Mouse (Mus musculus) myocyte (in vitro differentiated cells): ENCODE results near the gene Gng3.
"Not testable (repeated sequence)": the region's sequence is repeated elsewhere in the genome, so short reads cannot be mapped to it uniquely, and the experiment has no call there.

Experiments
- MAX ChIP-seq: IDR thresholded peaks from one replicate; pipeline ENCODE4 v1.6.1; 2011; ENCODE audit warnings: low read depth, mild to moderate bottlenecking, control low read depth
- USF1 ChIP-seq: IDR thresholded peaks from one replicate; pipeline ENCODE4 v1.6.1; 2011; ENCODE audit warnings: low read depth, mild to moderate bottlenecking, control low read depth, moderate library complexity

GRCm38 (mm10) chr19:8870381-8870780 lies 31.4 kb upstream of the Gng3 start:
- TF ChIP-seq USF1, MAX: not testable (repeated sequence)
